Comparison of ENCODE assay signal across 50 mouse cellular contexts in genomic region chr2:58469816-58470215, GRCm38 (mm10). TPM values are rescaled to one million over a fixed set of nuclear protein-coding genes. Genes with fewer than 3 reads are reported as not detected.
"Had no signal": no experiment of that assay in that cellular context is flagged by ENCODE, and none has a peak within 500 bp of the region (broad histone marks: within the 10 kb centered on the region; RNA-seq: fewer than 3 reads in every experiment).

TSS of gene Gm17409 (plus strand) at chr2:58470116.

- H3K4me1 ChIP-seq: heart, embryonic 10.5 days; heart, embryonic 12.5 days; heart, embryonic 15.5 days; hindbrain, embryonic 10.5 days; hindbrain, embryonic 12.5 days; hindbrain, embryonic 13.5 days; hindbrain, embryonic 15.5 days; intestine, embryonic 15.5 days; kidney, embryonic 15.5 days had no signal

- H3K9me3 ChIP-seq: heart, embryonic 10.5 days; heart, embryonic 15.5 days; hindbrain, embryonic 13.5 days; hindbrain, embryonic 15.5 days; intestine, embryonic 15.5 days; kidney, embryonic 15.5 days had no signal

- H3K27me3 ChIP-seq: heart, embryonic 12.5 days; heart, embryonic 13.5 days; heart, embryonic 15.5 days; hindbrain, embryonic 12.5 days; hindbrain, embryonic 13.5 days; hindbrain, embryonic 15.5 days; intestine, embryonic 15.5 days; kidney, embryonic 15.5 days had no signal

- H3K27ac ChIP-seq: heart, embryonic 10.5 days; heart, embryonic 13.5 days; heart, embryonic 15.5 days; hindbrain, embryonic 10.5 days; hindbrain, embryonic 12.5 days; hindbrain, embryonic 13.5 days; hindbrain, embryonic 14.5 days; hindbrain, embryonic 15.5 days; hindbrain, postnatal 0 days; intestine, embryonic 15.5 days; kidney, embryonic 15.5 days; kidney, postnatal 0 days; layer of hippocampus, adult 2 months had no signal

- H3K4me2 ChIP-seq: heart, embryonic 11.5 days; heart, embryonic 12.5 days; heart, embryonic 13.5 days; heart, embryonic 15.5 days; hindbrain, embryonic 12.5 days; hindbrain, embryonic 13.5 days; hindbrain, embryonic 14.5 days; hindbrain, embryonic 15.5 days; intestine, embryonic 15.5 days; kidney, embryonic 15.5 days had no signal

- ATAC-seq: hindbrain, embryonic 16.5 days; hindbrain, postnatal 0 days; inflammation-experienced regulatory T-cells, adult 6 months; intestine, embryonic 15.5 days; intestine, embryonic 16.5 days; intestine, postnatal 0 days had no signal

- H3K9ac ChIP-seq: heart, embryonic 12.5 days; heart, embryonic 13.5 days; heart, embryonic 15.5 days; hindbrain, embryonic 12.5 days; hindbrain, embryonic 13.5 days; hindbrain, embryonic 14.5 days; hindbrain, embryonic 15.5 days; intestine, embryonic 15.5 days; kidney, embryonic 15.5 days had no signal

- H3K4me3 ChIP-seq: heart, embryonic 10.5 days; heart, embryonic 12.5 days; heart, embryonic 13.5 days; heart, embryonic 15.5 days; hindbrain, embryonic 10.5 days; hindbrain, embryonic 12.5 days; hindbrain, embryonic 13.5 days; hindbrain, embryonic 15.5 days; intestine, embryonic 15.5 days; kidney, embryonic 15.5 days; layer of hippocampus, adult 2 months had no signal

- DNase-seq: heart, postnatal 10 days; heart, postnatal 14 days; heart, postnatal 36 days; heart, postnatal 4 days; kidney, adult 11 months; kidney, adult 18-20 months; kidney, adult 2 months; kidney, adult 8-10 months; kidney, adult 9 months; kidney, postnatal 10 days; kidney, postnatal 14 days; kidney, postnatal 25 days; kidney, postnatal 36 days; kidney, postnatal 4 days; layer of hippocampus, adult 9-11 months; layer of hippocampus, postnatal 36 days had no signal

RNA-seq across cellular contexts. Expression of gene Gm17409, which starts in this region (rescaled TPM):
- total RNA-seq: heart, postnatal 10 days; heart, postnatal 14 days; heart, postnatal 25 days; heart, postnatal 36 days; heart, postnatal 4 days; hematopoietic stem cell, adult 5-6 weeks; hindbrain, postnatal 0 days; layer of hippocampus, adult 18-20 months; layer of hippocampus, adult 2 months; layer of hippocampus, adult 8-10 months; layer of hippocampus, postnatal 10 days; layer of hippocampus, postnatal 14 days; layer of hippocampus, postnatal 25 days; layer of hippocampus, postnatal 36 days had no signal
- polyA plus RNA-seq: heart, embryonic 10.5 days; heart, embryonic 11.5 days; heart, embryonic 12.5 days; heart, embryonic 14.5 days; heart, embryonic 15.5 days; heart, embryonic 16.5 days; heart, postnatal 0 days; hindbrain, embryonic 10.5 days; hindbrain, embryonic 11.5 days; hindbrain, embryonic 12.5 days; hindbrain, embryonic 13.5 days; hindbrain, embryonic 14.5 days; hindbrain, embryonic 15.5 days; hindbrain, embryonic 16.5 days; hindbrain, postnatal 0 days; inflammation-experienced regulatory T-cells, adult 6 months; intestine, embryonic 14.5 days; intestine, embryonic 15.5 days; intestine, postnatal 0 days; kidney, adult 2 months; kidney, embryonic 14.5 days; kidney, embryonic 15.5 days; kidney, embryonic 16.5 days; kidney, postnatal 0 days; large intestine, adult 2 months had no signal
